Mouse (Mus musculus) limb, embryonic 12.5 days (tissue): Measurements from ENCODE around the gene Brsk1. TPM values are rescaled to one million over a fixed set of nuclear protein-coding genes. Genes with fewer than 3 reads are reported as not detected.
A peak's percentile ranks its signal among the peaks of the same experiment; 100 is the strongest.

ENCODE experiments used
- ATAC-seq: fragments of 200-750 bp; cut with Nextera tagmentation; 2 replicates; pipeline ENCODE4 v1.8.0; 2017; ENCODE audit warnings: low read depth, moderate TSS enrichment; ENCODE audit not compliant: insufficient number of reproducible peaks, insufficient read depth, low FRiP score, low TSS enrichment
- H3K27ac ChIP-seq: fragments of 300-500 bp; sonication (generic); 2 replicates; pipeline ENCODE4 v1.5.1; 2016; ENCODE audit warnings: mild to moderate bottlenecking, moderate library complexity
- H3K27me3 ChIP-seq: fragments of 300-500 bp; sonication (generic); 2 replicates; pipeline ENCODE4 v1.6.1; 2016; ENCODE audit warnings: mild to moderate bottlenecking, moderate library complexity
- H3K36me3 ChIP-seq: fragments of 300-500 bp; sonication (generic); 2 replicates; pipeline ENCODE4 v1.6.1; 2016; ENCODE audit warnings: mild to moderate bottlenecking, moderate library complexity
- H3K4me1 ChIP-seq: fragments of 300-500 bp; sonication (generic); replicated peaks from 2 replicates; pipeline ENCODE4 v1.6.1; 2016
- H3K4me2 ChIP-seq: fragments of 300-500 bp; sonication (generic); 2 replicates; pipeline ENCODE4 v1.6.1; 2016; ENCODE audit warnings: mild to moderate bottlenecking, moderate library complexity
- H3K4me3 ChIP-seq: fragments of 300-500 bp; sonication (generic); replicated peaks from 2 replicates; pipeline ENCODE4 v1.5.1; 2016; ENCODE audit warnings: mild to moderate bottlenecking
- H3K9ac ChIP-seq: fragments of 300-500 bp; sonication (generic); replicated peaks from 2 replicates; pipeline ENCODE4 v1.6.1; 2016; ENCODE audit warnings: mild to moderate bottlenecking, moderate library complexity
- H3K9me3 ChIP-seq: fragments of 300-500 bp; sonication (generic); 2 replicates; pipeline ENCODE4 v1.6.1; 2016; ENCODE audit warnings: mild to moderate bottlenecking, moderate library complexity
- WGBS: fragments of 180-500 bp; shearing (Covaris S2); methylation state at CpG from one replicate; pipeline ENCODE4 v1.1.7; 2016; 5-methylcytosine and 5-hydroxymethylcytosine counted together
- polyA plus RNA-seq: library from polyadenylated mRNA; unstranded; fragments of >200 nt; fragmentation: Nextera tagmentation; extraction: Ambion mirVana; gene quantifications from 2 replicates; pipeline ENCODE4 v1.2.1, GENCODE M21; 2016

Gene Brsk1
- polyA plus RNA-seq, 1 experiment from 2014 or later = 3.6 TPM

- H3K4me2 ChIP-seq = no peak overlapping the region
- no peaks in the 10 kb centered on the region for H3K9me3 ChIP-seq
- no peaks in the 10 kb centered on the region for H3K27me3 ChIP-seq
- no peak for ATAC-seq
- no peak overlapping the region for H3K9ac ChIP-seq
- 97% methylated on average over 7 of the region's 7 CpGs for WGBS
- no peaks in the 10 kb centered on the region for H3K4me1 ChIP-seq
- H3K36me3 ChIP-seq = peaks cover 93% of the 10 kb centered on the region
- H3K4me3 ChIP-seq = no peak overlapping the region
- H3K27ac ChIP-seq = no peak overlapping the region
These were observed 12.8 kb downstream of the Brsk1 start for GRCm38 (mm10) chr7:4703195-4703594.

GRCm38 (mm10) chr7:4705098-4705497, 14.7 kb downstream of the Brsk1 start:
- Histone ChIP-seq H3K36me3 (peaks cover 94% of the 10 kb centered on the region), H3K4me3 (no peak overlapping the region), H3K9ac (no peak overlapping the region), H3K4me2 (no peak overlapping the region), H3K27me3 (no peaks in the 10 kb centered on the region), H3K27ac (no peak overlapping the region), H3K9me3 (no peaks in the 10 kb centered on the region), H3K4me1 (no peaks in the 10 kb centered on the region)
- no peak for ATAC-seq
- WGBS = 45% methylated on average over 18 of the region's 18 CpGs

GRCm38 (mm10) chr7:4712594-4712993, 22.2 kb downstream of the Brsk1 start:
- no peak overlapping the region for H3K27ac ChIP-seq
- no peaks in the 10 kb centered on the region for H3K27me3 ChIP-seq
- no peaks in the 10 kb centered on the region for H3K4me1 ChIP-seq
- H3K4me3 ChIP-seq = no peak overlapping the region
- no peak overlapping the region for H3K4me2 ChIP-seq
- no peaks in the 10 kb centered on the region for H3K9me3 ChIP-seq
- WGBS = 84% methylated on average over 3 of the region's 3 CpGs
- peaks cover 95% of the 10 kb centered on the region for H3K36me3 ChIP-seq
- H3K9ac ChIP-seq = no peak overlapping the region
- ATAC-seq = no peak

- WGBS = 76% methylated on average over 6 of the region's 6 CpGs
These were observed 26.6 kb downstream of the Brsk1 start for GRCm38 (mm10) chr7:4716955-4717354.

GRCm38 (mm10) chr7:4719276-4719675, 28.9 kb downstream of the Brsk1 start:
- no peak overlapping the region for H3K4me2 ChIP-seq
- no peak overlapping the region for H3K4me3 ChIP-seq
- H3K27me3 ChIP-seq = no peaks in the 10 kb centered on the region
- H3K9ac ChIP-seq = no peak overlapping the region
- no peak for ATAC-seq
- 85% methylated on average over 3 of the region's 3 CpGs for WGBS
- no peaks in the 10 kb centered on the region for H3K9me3 ChIP-seq
- no peak overlapping the region for H3K27ac ChIP-seq
- peaks cover 32% of the 10 kb centered on the region for H3K36me3 ChIP-seq
- no peaks in the 10 kb centered on the region for H3K4me1 ChIP-seq

More at GRCm38 (mm10) chr7:4716955-4717354, 26.6 kb downstream of the Brsk1 start:
- no peak overlapping the region for H3K9ac ChIP-seq
- H3K4me3 ChIP-seq = no peak overlapping the region
- no peak for ATAC-seq
- H3K27me3 ChIP-seq = no peaks in the 10 kb centered on the region
- H3K9me3 ChIP-seq = no peaks in the 10 kb centered on the region
- H3K36me3 ChIP-seq = peaks cover 56% of the 10 kb centered on the region
- H3K4me2 ChIP-seq = no peak overlapping the region
- no peak overlapping the region for H3K27ac ChIP-seq
- no peaks in the 10 kb centered on the region for H3K4me1 ChIP-seq

GRCm38 (mm10) chr7:4723508-4723907, 33.1 kb downstream of the Brsk1 start:
- H3K36me3 ChIP-seq = no peaks in the 10 kb centered on the region
- peak overlapping the region; percentile 51 for H3K4me2 ChIP-seq
- no peaks in the 10 kb centered on the region for H3K4me1 ChIP-seq
- peak; percentile 34; the same call in 1 of the 2 replicates for ATAC-seq
- H3K27me3 ChIP-seq = no peaks in the 10 kb centered on the region
- no peaks in the 10 kb centered on the region for H3K9me3 ChIP-seq
- H3K9ac ChIP-seq = 0 out of 2 replicates have a peak overlapping the region, but pooled peaks have one; percentile 42
- H3K27ac ChIP-seq = no peak overlapping the region
- WGBS = 40% methylated on average over 12 of the region's 12 CpGs
- H3K4me3 ChIP-seq = peak overlapping the region; percentile 24; the same call in 1 of the 2 replicates

- no peaks in the 10 kb centered on the region for H3K36me3 ChIP-seq
- no peak for ATAC-seq
- no peak overlapping the region for H3K27ac ChIP-seq
- no peak overlapping the region for H3K4me2 ChIP-seq
- 69% methylated on average over 3 of the region's 3 CpGs for whole genome bisulfite sequencing
- no peak overlapping the region for H3K9ac ChIP-seq
- H3K4me3 ChIP-seq = no peak overlapping the region
- H3K4me1 ChIP-seq = no peaks in the 10 kb centered on the region
- no peaks in the 10 kb centered on the region for H3K9me3 ChIP-seq
- H3K27me3 ChIP-seq = no peaks in the 10 kb centered on the region
These were observed 34.0 kb downstream of the Brsk1 start for GRCm38 (mm10) chr7:4724359-4724758.

- no peak for ATAC-seq
- no peak within 1 kb of the TSS for H3K4me3 ChIP-seq
- no peaks in the 10 kb centered on the region for H3K4me1 ChIP-seq
- H3K9me3 ChIP-seq = peaks cover 3% of the 10 kb centered on the region; the same call in 1 of the 2 replicates
- H3K36me3 ChIP-seq = no peaks in the 10 kb centered on the region
- H3K4me2 ChIP-seq = peak within 1 kb of the TSS; percentile 51; the same call in 1 of the 2 replicates
- no peaks in the 10 kb centered on the region for H3K27me3 ChIP-seq
- H3K27ac ChIP-seq = no peak within 1 kb of the TSS
- 81% methylated on average over 7 of the region's 7 CpGs for WGBS
- peak within 1 kb of the TSS; percentile 42; the same call in 1 of the 2 replicates for H3K9ac ChIP-seq
These were observed 34.8 kb downstream of the Brsk1 start, which contains the start of gene Tmem150b for GRCm38 (mm10) chr7:4725169-4725568. Gene Tmem150b (minus strand): TSS chr7:4725249.

- no peaks in the 10 kb centered on the region for H3K4me1 ChIP-seq
- H3K27me3 ChIP-seq = no peaks in the 10 kb centered on the region
- H3K4me2 ChIP-seq = no peak overlapping the region
- no peak overlapping the region for H3K9ac ChIP-seq
- WGBS = 82% methylated on average over 5 of the region's 5 CpGs
- no peak overlapping the region for H3K27ac ChIP-seq
- no peak for ATAC-seq
- H3K36me3 ChIP-seq = no peaks in the 10 kb centered on the region
- H3K4me3 ChIP-seq = no peak overlapping the region
- H3K9me3 ChIP-seq = peaks cover 3% of the 10 kb centered on the region; the same call in 1 of the 2 replicates
These were observed 40.7 kb downstream of the Brsk1 start for GRCm38 (mm10) chr7:4731090-4731489.

GRCm38 (mm10) chr7:4732968-4733392, 42.6 kb downstream of the Brsk1 start:
- 65% methylated on average over 6 of the region's 6 CpGs for WGBS
- Histone ChIP-seq H3K27me3 (no peaks in the 10 kb centered on the region), H3K4me2 (no peak overlapping the region), H3K27ac (no peak overlapping the region), H3K9me3 (peaks cover 3% of the 10 kb centered on the region; the same call in 1 of the 2 replicates), H3K36me3 (no peaks in the 10 kb centered on the region), H3K4me1 (no peaks in the 10 kb centered on the region), H3K4me3 (no peak overlapping the region), H3K9ac (no peak overlapping the region)
- no peak for ATAC-seq

GRCm38 (mm10) chr7:4739041-4739543, 48.7 kb downstream of the Brsk1 start:
- no peaks in the 10 kb centered on the region for H3K9me3 ChIP-seq
- peak overlapping the region; percentile 40; the same call in 1 of the 2 replicates for H3K9ac ChIP-seq
- peaks cover 21% of the 10 kb centered on the region for H3K4me1 ChIP-seq
- peak overlapping the region; percentile 37 for H3K4me3 ChIP-seq
- H3K36me3 ChIP-seq = peaks cover 23% of the 10 kb centered on the region
- WGBS = 54% methylated on average over 10 of the region's 10 CpGs
- peak overlapping the region; percentile 61 for H3K4me2 ChIP-seq
- no peaks in the 10 kb centered on the region for H3K27me3 ChIP-seq
- no peak for ATAC-seq
- peak overlapping the region; percentile 79 for H3K27ac ChIP-seq
